Mouse (Mus musculus): ENCODE data around the gene Auh.

Gene Auh

GRCm38 (mm10) chr13:52836231-52836630 is 93.2 kb downstream of the Auh start:
- DNase-seq (ENCODE audit: low read depth, low spot score) = no peak

GRCm38 (mm10) chr13:52834591-52834990 is 94.9 kb downstream of the Auh start:
- no peak for DNase-seq (ENCODE audit: low read depth, low spot score)

DNA sequence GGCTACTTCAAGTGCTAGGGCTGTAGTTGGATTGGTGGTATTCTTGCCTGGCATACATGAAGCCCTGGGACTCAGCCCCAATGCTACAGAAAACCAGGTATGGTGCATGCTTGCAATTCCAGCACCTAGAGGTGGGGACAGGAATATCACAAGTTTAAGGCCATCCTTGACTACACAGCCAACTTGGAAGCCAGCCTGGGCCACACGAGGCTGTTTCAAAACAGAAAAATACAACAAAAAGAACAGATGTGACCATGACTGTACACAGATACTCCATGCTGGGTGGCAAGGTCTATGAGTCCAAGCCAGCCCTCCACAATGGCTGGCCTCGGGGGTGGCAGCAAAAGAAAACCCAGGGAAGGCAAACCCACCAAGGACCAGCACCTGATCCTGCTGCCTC is 95.7 kb downstream of the Auh start:
- DNase-seq (ENCODE audit: low read depth, low spot score) = no peak

GRCm38 (mm10) chr13:52833220-52833619 is 96.3 kb downstream of the Auh start:
- no peak for DNase-seq (ENCODE audit: low read depth, low spot score)

- no peak for DNase-seq (ENCODE audit: low read depth, low spot score)
These were observed 96.9 kb downstream of the Auh start for GRCm38 (mm10) chr13:52832481-52833170.

DNA sequence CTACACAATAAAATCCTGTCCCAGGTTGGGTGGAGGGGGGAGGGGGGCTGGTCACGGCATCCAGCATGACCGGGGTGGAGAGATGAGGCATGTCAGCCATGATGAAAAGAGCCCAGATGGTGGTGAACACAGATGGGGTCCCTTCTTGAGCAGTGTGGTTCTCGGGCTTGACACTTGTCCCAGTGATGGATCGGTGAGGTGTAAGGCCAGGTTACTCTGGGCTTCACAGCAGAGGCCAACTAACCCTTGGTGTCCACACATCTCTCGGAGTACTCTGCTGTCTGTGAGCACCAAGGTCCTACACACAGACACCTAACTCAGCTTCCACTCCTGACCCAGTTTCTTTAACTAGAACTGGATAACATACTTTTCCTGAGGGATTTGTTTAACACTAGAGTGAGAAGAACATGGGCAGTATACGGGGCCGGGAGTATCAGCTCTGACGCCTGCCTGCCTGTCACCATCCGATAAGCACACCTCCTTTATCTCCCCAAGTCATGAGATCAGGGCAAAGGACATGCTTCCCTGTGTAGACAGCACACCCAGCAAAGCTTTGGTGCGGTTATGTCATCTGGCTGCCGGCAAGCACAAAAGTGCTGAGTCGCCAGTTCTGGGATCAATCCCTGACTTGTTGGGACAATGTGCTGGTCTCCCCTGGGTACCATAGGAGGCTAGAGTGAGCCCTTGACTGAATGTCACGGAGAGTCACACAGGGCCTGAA is 98.3 kb downstream of the Auh start:
- DNase-seq (ENCODE audit: low read depth, low spot score) = no peak

- DNase-seq (ENCODE audit: low read depth, low spot score) = no peak
These were observed 100.4 kb downstream of the Auh start for GRCm38 (mm10) chr13:52828946-52829523.

DNA sequence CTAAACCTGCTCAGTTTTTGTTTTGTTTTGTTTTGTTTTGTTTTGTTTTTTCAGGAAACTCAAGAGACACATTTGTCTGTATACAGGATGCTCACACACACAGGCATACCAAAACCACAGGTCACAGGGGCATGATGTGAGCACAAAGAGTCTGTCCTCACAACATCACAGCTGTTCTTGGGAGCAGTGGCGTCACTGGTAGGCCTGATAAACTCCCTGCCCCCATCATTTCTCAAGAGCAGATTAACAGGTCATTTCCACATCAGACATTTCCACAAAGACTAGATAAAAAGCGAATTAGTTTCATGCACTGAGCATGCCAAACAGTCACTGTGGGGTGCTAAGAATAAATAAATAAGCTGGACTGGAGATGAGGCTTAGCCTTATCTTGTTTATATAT is 101.3 kb downstream of the Auh start:
- no peak for DNase-seq (ENCODE audit: low read depth, low spot score)

GRCm38 (mm10) chr13:52826666-52827065 is 102.8 kb downstream of the Auh start:
- DNase-seq (ENCODE audit: low read depth, low spot score) = no peak

- DNase-seq (ENCODE audit: low read depth, low spot score) = no peak
These were observed 104.7 kb downstream of the Auh start for GRCm38 (mm10) chr13:52824754-52825153.

DNA sequence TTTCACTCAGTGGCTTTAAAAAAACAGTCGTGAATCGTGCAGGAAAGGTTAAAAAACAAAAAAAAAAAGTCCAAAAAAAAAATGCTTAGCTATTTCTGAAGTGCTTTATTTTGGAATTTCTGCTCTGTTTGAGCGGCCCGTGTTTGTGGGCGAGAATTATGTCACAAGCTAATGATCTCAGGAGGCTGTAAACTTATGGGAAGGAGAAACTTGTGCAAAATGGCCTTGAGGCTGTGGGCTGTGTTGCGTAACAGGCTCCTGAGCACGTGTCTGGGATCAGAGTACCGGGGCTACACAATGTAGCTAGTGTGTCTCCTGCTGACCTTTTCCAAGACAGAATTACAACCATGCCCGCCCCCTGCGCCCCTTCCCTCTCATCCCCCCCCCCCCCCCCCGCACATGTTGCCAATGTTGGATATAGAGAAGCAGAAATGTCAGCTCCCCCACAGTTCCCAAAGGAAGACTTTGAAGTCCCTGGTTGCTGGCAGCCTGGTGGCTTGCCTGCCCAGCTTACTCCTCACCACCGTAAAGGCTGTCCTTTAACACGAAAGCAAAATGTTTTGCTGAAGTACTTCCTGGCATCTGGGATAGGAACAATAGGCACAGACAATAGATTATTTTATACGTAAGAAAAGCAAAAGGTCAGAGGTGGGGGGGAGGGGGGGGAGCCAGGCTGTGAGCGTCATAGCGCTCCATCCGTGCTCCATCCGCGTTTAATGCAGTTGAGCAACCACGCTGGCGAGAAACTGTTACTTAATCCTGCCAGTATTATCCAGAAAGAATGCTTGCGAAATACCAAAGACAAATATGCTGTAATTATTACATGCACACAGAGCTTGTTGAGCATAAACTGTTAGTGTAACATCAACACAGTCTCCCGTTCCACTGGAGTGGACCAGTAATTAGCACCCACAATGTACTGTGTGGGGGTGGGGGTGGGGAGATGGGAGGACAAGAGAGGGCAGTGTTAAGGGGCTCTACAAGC is 107.0 kb downstream of the Auh start:
- peak; percentile 68 for DNase-seq (ENCODE audit: low read depth, low spot score)

DNA sequence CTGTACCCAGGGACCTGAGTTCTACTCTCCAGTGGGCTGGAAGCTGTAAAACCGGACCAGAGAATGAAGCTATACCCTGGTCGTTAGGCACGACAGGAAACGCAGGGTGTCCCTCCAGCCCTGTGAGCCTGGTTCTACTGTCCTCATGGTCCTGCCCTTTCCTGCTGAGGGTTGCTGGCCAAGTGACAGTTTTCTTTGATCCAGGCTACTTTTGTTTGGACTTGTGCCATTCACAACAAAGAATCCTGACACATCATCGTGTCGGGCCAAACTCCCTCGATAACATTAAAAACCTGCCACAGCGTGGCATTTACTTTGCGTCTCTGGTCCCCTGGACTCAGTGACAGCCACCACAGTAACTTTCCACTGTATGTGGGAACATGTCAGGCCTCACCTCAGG is 107.9 kb downstream of the Auh start:
- no peak for DNase-seq (ENCODE audit: low read depth, low spot score)

- DNase-seq (ENCODE audit: low read depth, low spot score) = no peak
These were observed 109.6 kb downstream of the Auh start for GRCm38 (mm10) chr13:52819901-52820300.

GRCm38 (mm10) chr13:52818760-52819159 is 110.7 kb downstream of the Auh start:
- DNase-seq (ENCODE audit: low read depth, low spot score) = peak; percentile 53

GRCm38 (mm10) chr13:52817991-52818491 is 111.4 kb downstream of the Auh start:
- no peak for DNase-seq (ENCODE audit: low read depth, low spot score)

GRCm38 (mm10) chr13:52813750-52814149 is 115.7 kb downstream of the Auh start:
- no peak for DNase-seq (ENCODE audit: low read depth, low spot score)

DNA sequence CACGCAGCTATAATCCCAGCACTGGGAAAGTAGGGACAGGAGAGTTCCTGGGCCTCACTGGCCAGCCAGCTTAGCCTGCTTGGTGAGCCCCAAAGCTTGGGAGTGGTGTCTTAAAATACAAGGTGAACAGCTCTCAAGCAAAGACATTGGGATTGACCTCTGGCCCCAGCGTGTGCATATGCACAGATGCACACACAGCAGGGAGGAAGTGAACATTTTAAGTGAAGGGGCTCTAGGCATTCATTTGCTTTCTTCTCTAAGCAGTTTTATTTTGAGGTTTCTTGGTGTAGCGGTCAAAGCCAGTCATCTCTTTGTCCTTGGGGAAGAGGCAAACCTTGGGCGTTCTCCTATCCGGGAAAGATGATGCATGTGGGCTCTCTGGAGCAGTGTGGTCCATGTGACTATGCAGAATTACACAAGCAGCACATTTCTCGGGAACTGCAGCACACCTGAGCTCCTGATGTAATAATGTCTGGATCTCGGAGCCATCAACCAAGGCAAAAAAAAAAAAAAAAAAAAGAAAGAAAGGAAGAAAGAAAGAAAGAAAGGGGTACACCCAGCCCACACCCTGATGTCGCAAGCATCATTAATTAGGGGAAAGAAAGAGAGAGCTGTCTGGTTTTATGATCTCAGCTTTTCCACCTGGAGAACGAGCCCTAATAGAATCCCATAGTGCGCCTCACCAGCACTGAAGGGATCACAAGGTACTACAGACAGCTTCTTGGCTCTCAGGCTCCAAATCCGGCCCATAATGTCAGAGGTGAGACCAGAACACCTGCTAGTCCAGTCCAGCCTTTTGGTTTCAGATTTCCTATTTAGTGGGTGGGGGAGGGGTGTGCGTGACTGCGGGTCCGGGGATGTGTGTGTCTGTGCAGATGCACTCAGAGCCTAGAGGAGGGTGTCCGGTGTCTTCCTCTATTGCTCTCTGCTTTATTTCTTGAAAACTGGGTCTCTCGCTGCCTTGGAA is 116.6 kb downstream of the Auh start:
- DNase-seq (ENCODE audit: low read depth, low spot score) = no peak

DNA sequence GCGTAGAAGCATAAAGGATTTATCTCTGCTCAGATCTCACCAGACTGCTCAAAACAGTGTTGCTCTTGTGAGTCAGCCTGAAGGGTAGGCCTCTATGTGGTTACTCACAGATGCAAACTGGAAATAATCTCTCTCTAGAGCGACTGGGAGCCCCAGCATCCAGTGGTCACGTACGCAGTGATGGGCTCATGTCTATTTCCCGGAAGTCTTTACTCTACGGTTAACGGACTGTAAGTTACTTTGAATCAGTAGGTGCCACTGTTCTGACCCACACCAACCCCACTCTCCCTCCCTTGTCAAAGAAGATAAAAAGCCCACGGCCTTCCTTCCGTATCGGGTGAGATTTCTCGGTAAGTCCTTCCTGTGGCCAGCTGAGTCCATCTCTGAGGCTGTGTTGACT is 121.8 kb downstream of the Auh start:
- DNase-seq (ENCODE audit: low read depth, low spot score) = no peak

DNA sequence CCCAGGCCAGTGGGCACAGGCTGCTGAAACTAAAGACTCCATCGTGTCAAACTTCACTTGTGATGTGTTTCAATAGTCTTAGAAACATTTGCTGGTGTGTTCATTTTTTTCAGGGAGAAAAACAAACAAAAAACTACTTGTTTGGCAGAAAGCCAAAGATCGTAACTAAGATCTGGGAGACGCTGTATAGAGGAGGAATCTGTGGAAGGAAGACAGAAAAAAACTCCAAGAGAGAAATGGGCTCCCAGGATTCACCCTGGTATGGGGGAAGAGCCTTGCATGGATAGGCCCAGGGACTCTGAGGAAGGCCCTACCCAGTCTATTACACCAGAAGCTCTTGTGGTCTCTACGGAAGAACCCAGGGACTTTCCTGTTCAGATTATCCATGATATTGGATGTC is 123.5 kb downstream of the Auh start:
- DNase-seq (ENCODE audit: low read depth, low spot score) = no peak

- DNase-seq (ENCODE audit: low read depth, low spot score) = no peak
These were observed 123.9 kb downstream of the Auh start for GRCm38 (mm10) chr13:52805581-52805980.
